Mouse (Mus musculus): Measurements from ENCODE around the gene 3110082I17Rik.

3110082I17Rik gene

DNA sequence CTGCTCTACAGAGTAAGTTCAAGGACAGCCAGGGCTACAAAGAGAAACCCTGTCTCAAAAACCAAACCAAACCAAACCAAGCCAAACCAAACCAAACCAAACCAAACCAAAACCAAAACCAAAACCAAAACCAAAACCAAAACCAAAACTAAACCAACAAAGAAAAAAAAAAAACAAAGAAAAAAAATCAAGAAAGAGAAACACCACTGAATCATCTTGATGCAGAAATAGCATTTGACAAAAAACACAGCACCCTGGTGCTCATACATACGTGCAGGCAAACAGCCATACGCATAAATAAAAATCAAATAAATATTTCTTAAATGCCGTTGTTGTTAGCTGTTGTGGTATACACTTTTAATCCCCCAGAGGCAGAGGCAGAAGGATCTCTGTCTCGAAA, 149.8 kb downstream of the 3110082I17Rik start:
- no peak for DNase-seq (ENCODE audit: inconsistent age in 2 of 2, low spot score in 1 of 2)

DNA sequence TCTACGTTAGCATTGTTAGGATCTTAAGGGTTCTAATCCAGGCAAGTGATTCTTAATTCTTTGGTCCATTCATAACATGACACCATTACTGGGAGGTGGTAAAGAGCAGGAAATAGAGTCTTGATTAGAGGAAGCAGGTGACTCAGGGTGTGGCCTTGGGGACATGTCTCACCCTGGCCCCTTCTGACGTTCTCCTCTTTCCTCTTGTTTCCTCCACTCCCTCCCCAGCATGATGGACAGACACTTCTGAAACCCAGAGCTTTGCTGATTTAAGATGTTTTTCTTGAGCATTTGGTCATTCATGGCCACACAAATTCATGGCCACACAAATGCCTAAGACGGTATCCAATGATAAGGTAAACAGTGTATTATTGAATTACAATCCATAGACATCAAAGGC, 150.4 kb downstream of the 3110082I17Rik start:
- DNase-seq (ENCODE audit: inconsistent age in 2 of 2, low spot score in 1 of 2): no peak

Data from adrenal gland, adult (tissue).